Mouse (Mus musculus) ovary, adult 18-20 months (tissue): ENCODE measurements at regions not wholly inside any gene's neighbourhood (a gene's known extent, or its start where the extent isn't known, plus 50 kb on each side); places are given as distances from the start of the nearest gene placed in this dataset.

ENCODE experiments used
- DNase-seq: peaks from one replicate; pipeline ENCODE4 v3.0.0; 2022; ENCODE audit warnings: low spot score, mixed read lengths

GRCm38 (mm10) chr3:102574320-102574719, 104.6 kb downstream of the Ngf start:
- no peak for DNase-seq

GRCm38 (mm10) chr3:102576896-102577295, 107.2 kb downstream of the Ngf start:
- DNase-seq, result no peak

DNA sequence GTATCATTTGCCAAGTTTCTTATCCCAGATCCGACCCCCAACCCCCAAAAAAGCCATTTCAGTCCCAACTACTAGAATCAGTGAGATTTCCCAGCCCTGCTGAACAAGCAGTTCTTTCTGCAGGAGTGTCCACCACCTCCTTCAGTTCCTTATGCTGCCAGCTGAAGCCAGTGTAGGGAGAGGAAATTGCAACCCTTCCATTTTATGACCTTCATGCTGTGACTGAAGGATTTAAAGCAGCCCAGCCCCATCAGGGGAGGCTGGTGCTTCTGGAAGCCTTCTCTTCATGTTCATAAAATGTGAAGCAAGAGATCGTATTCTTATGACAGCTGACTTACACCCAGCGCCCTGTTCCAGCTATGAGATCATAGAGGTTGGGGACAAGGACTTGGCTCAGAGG, 112.1 kb downstream of the Ngf start:
- no peak for DNase-seq

DNA sequence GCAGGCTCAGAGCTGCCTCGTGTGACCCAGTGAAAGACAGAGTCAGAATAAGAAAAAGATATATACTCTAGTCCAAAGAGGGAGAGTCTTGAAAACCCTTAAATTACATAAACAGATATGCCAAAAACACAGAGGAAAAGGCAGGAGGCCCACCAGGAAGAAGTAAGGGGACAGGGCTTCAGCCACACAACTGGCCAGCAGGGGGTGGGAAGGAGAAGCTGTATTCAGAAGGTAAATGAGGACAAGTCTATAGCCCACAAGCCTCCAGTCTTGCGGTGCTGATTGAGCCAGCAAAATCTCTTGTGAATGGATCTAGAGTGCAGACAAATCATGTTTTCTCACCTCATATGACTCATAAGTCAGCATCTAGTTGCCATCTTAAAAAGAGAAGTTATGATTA, 115.4 kb downstream of the Ngf start:
- no peak for DNase-seq

GRCm38 (mm10) chr3:102586221-102586620, 116.5 kb downstream of the Ngf start:
- no peak for DNase-seq

GRCm38 (mm10) chr3:102592041-102592440, 122.3 kb downstream of the Ngf start:
- no peak for DNase-seq

DNA sequence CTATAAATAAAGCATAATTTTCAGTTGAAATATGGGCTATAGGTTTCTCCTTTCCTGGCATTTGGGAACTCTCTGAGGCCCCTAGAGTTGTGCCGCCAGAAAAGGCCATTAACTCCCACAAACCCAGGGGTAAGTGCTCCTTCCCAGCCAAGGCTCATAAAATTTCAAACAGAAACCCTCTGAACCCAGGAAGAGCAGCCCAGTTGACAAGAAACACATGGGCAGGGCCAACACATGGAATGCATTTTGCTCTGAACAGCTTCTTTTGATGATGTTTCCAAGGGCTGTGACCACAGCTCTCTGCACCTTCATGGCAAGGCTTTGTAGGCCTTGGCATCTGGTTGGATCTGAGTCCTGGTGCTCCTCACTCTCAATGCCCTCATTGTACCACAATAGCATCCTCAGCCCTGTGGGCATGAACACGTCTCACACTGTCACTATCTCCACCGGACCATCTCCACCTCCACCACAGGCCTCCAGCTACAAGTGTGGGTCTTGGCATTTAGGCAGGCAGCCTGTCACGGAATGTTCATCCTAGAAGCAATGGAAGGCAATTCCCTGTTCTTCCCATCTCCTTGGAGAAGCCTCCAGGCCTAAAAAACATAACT, 127.3 kb downstream of the Ngf start:
- DNase-seq, result no peak

GRCm38 (mm10) chr3:102599061-102599460, 129.3 kb downstream of the Ngf start:
- no peak for DNase-seq

DNA sequence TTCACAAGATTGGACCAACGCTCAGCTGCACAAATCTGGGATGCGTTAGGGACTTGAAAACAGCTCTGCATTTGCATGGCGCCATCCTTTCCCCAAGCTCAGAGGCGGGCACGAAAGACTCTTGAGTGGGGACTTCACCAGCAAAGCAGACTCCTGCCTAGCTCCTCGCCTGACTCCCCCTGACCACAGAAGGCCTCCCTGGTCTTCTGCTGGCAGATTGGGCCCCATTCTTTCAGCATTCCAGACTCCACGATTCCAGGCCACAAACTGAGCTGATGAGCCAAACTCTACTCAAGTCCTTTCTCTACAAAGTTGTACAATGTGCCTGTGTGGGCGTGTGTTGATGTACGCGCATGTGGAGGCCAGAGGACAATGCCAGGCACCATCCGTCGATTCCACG, 131.6 kb upstream of the Tspan2 start:
- DNase-seq, result no peak

GRCm38 (mm10) chr3:102605284-102605683, 129.0 kb upstream of the Tspan2 start:
- no peak for DNase-seq

- DNase-seq, result no peak
Observed at GRCm38 (mm10) chr3:102610970-102611369, 123.4 kb upstream of the Tspan2 start.

- no peak for DNase-seq
Observed at GRCm38 (mm10) chr3:102611398-102612366, 122.6 kb upstream of the Tspan2 start.

- DNase-seq, result no peak
Observed at GRCm38 (mm10) chr3:102619666-102620377, 114.5 kb upstream of the Tspan2 start.

- no peak for DNase-seq
Observed at GRCm38 (mm10) chr3:102636076-102636475, 98.3 kb upstream of the Tspan2 start.

GRCm38 (mm10) chr3:102636674-102637073, 97.7 kb upstream of the Tspan2 start:
- no peak for DNase-seq

- DNase-seq, result no peak
Observed at GRCm38 (mm10) chr3:102644276-102644940, 89.9 kb upstream of the Tspan2 start.

DNA sequence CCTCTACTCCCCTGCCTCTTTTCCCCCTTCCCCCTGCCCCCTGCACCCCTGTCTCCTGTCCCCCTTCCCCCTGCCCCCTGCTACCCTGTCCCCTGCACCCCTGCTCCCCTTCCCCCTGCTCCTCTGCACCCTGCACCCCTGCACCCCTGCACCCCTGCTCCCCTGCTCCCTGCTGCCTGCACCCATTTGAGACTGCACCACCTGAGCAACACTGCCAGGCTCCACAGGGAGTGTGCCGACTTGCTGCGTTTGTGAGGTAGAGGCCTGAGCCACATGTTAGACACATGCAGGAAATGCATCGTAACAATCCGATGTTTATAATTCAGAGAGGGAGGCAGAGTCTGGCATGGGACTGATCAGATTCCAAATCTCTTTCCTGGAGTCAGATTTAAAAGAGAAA, 85.9 kb upstream of the Tspan2 start:
- no peak for DNase-seq

- no peak for DNase-seq
Observed at GRCm38 (mm10) chr3:102654962-102655361, 79.4 kb upstream of the Tspan2 start.

DNA sequence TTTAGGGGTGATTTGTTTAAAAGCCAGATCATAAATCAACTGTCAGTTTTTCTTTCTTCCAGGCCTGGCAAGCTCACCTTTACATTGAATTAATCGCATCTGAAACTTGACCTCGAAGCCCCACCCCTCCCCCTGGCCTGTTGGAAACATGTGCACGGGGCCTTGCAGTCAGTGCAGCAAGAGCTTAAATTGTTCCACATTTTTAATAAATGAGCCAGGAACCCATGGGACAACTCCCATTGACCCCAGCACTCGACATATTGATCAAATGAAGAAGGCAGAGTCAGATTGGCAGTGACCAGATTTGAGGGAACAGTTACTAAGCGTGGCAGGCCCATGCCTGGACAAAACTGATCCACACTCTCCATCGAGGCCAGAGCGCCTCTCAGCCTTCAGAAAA, 77.2 kb upstream of the Tspan2 start:
- no peak for DNase-seq

DNA sequence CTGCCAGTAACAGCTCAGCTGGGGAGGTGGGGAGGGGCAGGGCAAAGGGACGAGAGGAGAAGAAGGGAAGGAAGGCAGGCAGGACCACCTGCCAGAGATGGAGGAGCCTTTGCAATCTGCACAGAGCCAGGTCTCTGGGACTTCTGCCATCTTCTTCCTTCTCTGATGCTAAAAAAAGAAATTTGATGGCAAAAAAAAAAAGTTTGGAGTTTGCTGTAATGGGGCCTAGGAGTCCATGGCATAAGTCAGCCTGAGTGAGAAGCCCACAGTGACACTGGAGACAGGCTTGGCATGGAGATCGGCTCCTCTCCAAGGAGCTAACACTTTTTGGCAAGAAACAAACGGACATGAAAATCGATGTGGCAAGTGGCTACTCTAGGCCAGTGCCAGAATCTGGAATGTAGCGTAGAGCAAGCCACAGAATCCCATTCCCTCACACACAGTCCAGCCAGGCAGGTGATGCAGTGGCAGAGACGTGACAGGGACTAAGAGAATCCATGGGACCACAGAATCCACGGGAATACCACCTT, 76.7 kb upstream of the Tspan2 start:
- DNase-seq, result no peak

DNA sequence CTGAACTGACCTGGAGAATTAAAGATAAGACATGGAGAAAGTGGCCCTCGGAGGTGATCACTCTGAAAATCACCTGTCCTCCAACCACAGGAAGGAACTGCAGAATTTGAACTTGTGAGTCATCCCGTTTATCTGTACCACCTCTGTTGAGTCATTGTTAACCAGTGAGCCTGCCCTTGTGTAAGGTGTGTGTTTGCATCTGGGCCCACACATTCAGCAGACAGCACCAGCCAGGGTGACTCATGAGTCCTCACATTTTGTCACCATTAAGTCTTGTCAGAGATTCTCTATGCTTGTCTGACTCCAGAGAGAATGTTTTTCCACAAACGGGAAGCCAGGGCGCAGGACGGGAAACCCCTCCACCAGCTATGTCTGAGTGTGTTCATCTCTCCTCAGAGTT, 75.0 kb upstream of the Tspan2 start:
- no peak for DNase-seq

- no peak for DNase-seq
Observed at GRCm38 (mm10) chr3:102661296-102661695, 73.0 kb upstream of the Tspan2 start.
